Mouse (Mus musculus) hindbrain, embryonic 12.5 days (tissue): ENCODE measurements around the gene Mtmr3. TPM values are rescaled to one million over a fixed set of nuclear protein-coding genes. Genes with fewer than 3 reads are reported as not detected.
A peak's percentile ranks its signal among the peaks of the same experiment; 100 is the strongest.
"Not testable (repeated sequence)": the region's sequence is repeated elsewhere in the genome, so short reads cannot be mapped to it uniquely, and the experiment has no call there.

Source experiments
- ATAC-seq: fragments of 200-750 bp; cut with Nextera tagmentation; 2 replicates; pipeline ENCODE4 v1.8.0; 2017; ENCODE audit warnings: moderate TSS enrichment; ENCODE audit not compliant: low FRiP score
- H3K27ac ChIP-seq: fragments of 300-500 bp; sonication (generic); 2 replicates; pipeline ENCODE4 v1.5.1; 2016; ENCODE audit warnings: mild to moderate bottlenecking
- H3K27me3 ChIP-seq: fragments of 300-500 bp; sonication (generic); 2 replicates; pipeline ENCODE4 v1.6.1; 2016; ENCODE audit warnings: mild to moderate bottlenecking
- H3K36me3 ChIP-seq: fragments of 300-500 bp; sonication (generic); 2 replicates; pipeline ENCODE4 v1.6.1; 2016; ENCODE audit warnings: mild to moderate bottlenecking
- H3K4me1 ChIP-seq: fragments of 300-500 bp; sonication (generic); 2 replicates; pipeline ENCODE4 v1.6.1; 2016
- H3K4me2 ChIP-seq: fragments of 300-500 bp; sonication (generic); replicated peaks from 2 replicates; pipeline ENCODE4 v1.6.1; 2016; ENCODE audit warnings: mild to moderate bottlenecking
- H3K4me3 ChIP-seq: fragments of 300-500 bp; sonication (generic); 2 replicates; pipeline ENCODE4 v1.5.1; 2016; ENCODE audit warnings: mild to moderate bottlenecking
- H3K9ac ChIP-seq: fragments of 300-500 bp; sonication (generic); 2 replicates; pipeline ENCODE4 v1.6.1; 2016; ENCODE audit warnings: mild to moderate bottlenecking, moderate library complexity
- H3K9me3 ChIP-seq: fragments of 300-500 bp; sonication (generic); replicated peaks from 2 replicates; pipeline ENCODE4 v1.6.1; 2016; ENCODE audit warnings: mild to moderate bottlenecking
- WGBS: fragments of 180-500 bp; shearing (Covaris S2); methylation state at CpG from one replicate; pipeline ENCODE4 v1.1.7; 2016; 5-methylcytosine and 5-hydroxymethylcytosine counted together
- polyA plus RNA-seq: library from polyadenylated mRNA; unstranded; fragments of >200 nt; fragmentation: Nextera tagmentation; extraction: Ambion mirVana; gene quantifications from 2 replicates; pipeline ENCODE4 v1.2.1, GENCODE M21; 2016

Gene Mtmr3
- polyA plus RNA-seq, 1 experiment from 2014 or later = 47.8 TPM

- peak overlapping the region; percentile 61 for H3K4me2 ChIP-seq
- H3K4me1 ChIP-seq = peaks cover 15% of the 10 kb centered on the region
- peak; percentile 93 for ATAC-seq
- H3K9ac ChIP-seq = peak overlapping the region; percentile 97
- H3K27ac ChIP-seq = peak overlapping the region; percentile 94
- no peaks in the 10 kb centered on the region for H3K9me3 ChIP-seq
- no peaks in the 10 kb centered on the region for H3K27me3 ChIP-seq
- WGBS = under 1% methylated on average over 41 of the region's 45 CpGs
- H3K4me3 ChIP-seq = peak overlapping the region; percentile 79
- no peaks in the 10 kb centered on the region for H3K36me3 ChIP-seq
These were observed 635 bp downstream of the Mtmr3 start for GRCm38 (mm10) chr11:4593849-4594607.

GRCm38 (mm10) chr11:4593491-4593848, 1.2 kb downstream of the Mtmr3 start:
- no peak overlapping the region for H3K27ac ChIP-seq
- no peaks in the 10 kb centered on the region for H3K36me3 ChIP-seq
- H3K4me1 ChIP-seq = peaks cover 15% of the 10 kb centered on the region
- H3K4me3 ChIP-seq = peak overlapping the region; percentile 79
- H3K9me3 ChIP-seq = no peaks in the 10 kb centered on the region
- 33% methylated on average over 5 of the region's 5 CpGs for WGBS
- ATAC-seq = no peak
- peak overlapping the region; percentile 61 for H3K4me2 ChIP-seq
- H3K9ac ChIP-seq = peak overlapping the region; percentile 97; the same call in 1 of the 2 replicates
- H3K27me3 ChIP-seq = no peaks in the 10 kb centered on the region

- H3K9ac ChIP-seq = no peak overlapping the region
- no peak overlapping the region for H3K4me3 ChIP-seq
- no peak overlapping the region for H3K4me2 ChIP-seq
- peaks cover 15% of the 10 kb centered on the region for H3K4me1 ChIP-seq
- H3K9me3 ChIP-seq = no peaks in the 10 kb centered on the region
- no peaks in the 10 kb centered on the region for H3K36me3 ChIP-seq
- no peak for ATAC-seq
- 90% methylated on average over 4 of the region's 4 CpGs for WGBS
- no peaks in the 10 kb centered on the region for H3K27me3 ChIP-seq
- H3K27ac ChIP-seq = no peak overlapping the region
These were observed 2.9 kb downstream of the Mtmr3 start for GRCm38 (mm10) chr11:4591811-4592210.

- Histone ChIP-seq H3K4me2 (no peak overlapping the region), H3K4me1 (peaks cover 8% of the 10 kb centered on the region), H3K9ac (no peak overlapping the region), H3K4me3 (no peak overlapping the region), H3K27me3 (no peaks in the 10 kb centered on the region), H3K36me3 (no peaks in the 10 kb centered on the region), H3K9me3 (no peaks in the 10 kb centered on the region), H3K27ac (no peak overlapping the region)
- ATAC-seq = no peak
- 82% methylated on average over 2 of the region's 2 CpGs for WGBS
These were observed 16.0 kb downstream of the Mtmr3 start for GRCm38 (mm10) chr11:4578682-4579081.

GRCm38 (mm10) chr11:4577079-4577478, 17.6 kb downstream of the Mtmr3 start:
- no peaks in the 10 kb centered on the region for H3K9me3 ChIP-seq
- H3K4me1 ChIP-seq = peaks cover 8% of the 10 kb centered on the region
- H3K27ac ChIP-seq = no peak overlapping the region
- no peak for ATAC-seq
- H3K4me2 ChIP-seq = no peak overlapping the region
- H3K27me3 ChIP-seq = no peaks in the 10 kb centered on the region
- H3K4me3 ChIP-seq = no peak overlapping the region
- H3K36me3 ChIP-seq = no peaks in the 10 kb centered on the region
- no peak overlapping the region for H3K9ac ChIP-seq
- WGBS = 98% methylated on average over 2 of the region's 2 CpGs

- H3K4me2 ChIP-seq, H3K9me3 ChIP-seq, H3K36me3 ChIP-seq, H3K9ac ChIP-seq, H3K4me1 ChIP-seq, H3K4me3 ChIP-seq, ATAC-seq, H3K27ac ChIP-seq, H3K27me3 ChIP-seq: not testable (repeated sequence)
- 91% methylated on average over 2 of the region's 2 CpGs for WGBS
These were observed 18.5 kb downstream of the Mtmr3 start for GRCm38 (mm10) chr11:4576090-4576732.

GRCm38 (mm10) chr11:4571491-4571901, 23.2 kb downstream of the Mtmr3 start:
- Histone ChIP-seq H3K27ac (no peak overlapping the region), H3K4me3 (no peak overlapping the region), H3K27me3 (no peaks in the 10 kb centered on the region), H3K9ac (no peak overlapping the region), H3K4me1 (peaks cover 5% of the 10 kb centered on the region), H3K4me2 (no peak overlapping the region), H3K36me3 (no peaks in the 10 kb centered on the region), H3K9me3 (no peaks in the 10 kb centered on the region)
- 83% methylated on average over 4 of the region's 4 CpGs for WGBS
- no peak for ATAC-seq

GRCm38 (mm10) chr11:4566333-4566732, 28.3 kb downstream of the Mtmr3 start:
- no peak for ATAC-seq
- H3K27me3 ChIP-seq = no peaks in the 10 kb centered on the region
- no peaks in the 10 kb centered on the region for H3K4me1 ChIP-seq
- no peak overlapping the region for H3K9ac ChIP-seq
- no peak overlapping the region for H3K4me2 ChIP-seq
- H3K36me3 ChIP-seq = no peaks in the 10 kb centered on the region
- H3K27ac ChIP-seq = no peak overlapping the region
- WGBS = 93% methylated on average over 6 of the region's 6 CpGs
- no peaks in the 10 kb centered on the region for H3K9me3 ChIP-seq
- no peak overlapping the region for H3K4me3 ChIP-seq

- no peak for ATAC-seq
- Histone ChIP-seq H3K4me2 (no peak overlapping the region), H3K36me3 (no peaks in the 10 kb centered on the region), H3K27ac (no peak overlapping the region), H3K27me3 (no peaks in the 10 kb centered on the region), H3K9me3 (no peaks in the 10 kb centered on the region), H3K9ac (no peak overlapping the region), H3K4me1 (no peaks in the 10 kb centered on the region), H3K4me3 (no peak overlapping the region)
- 87% methylated on average over 2 of the region's 2 CpGs for WGBS
These were observed 29.1 kb downstream of the Mtmr3 start for GRCm38 (mm10) chr11:4565545-4565944.

- 88% methylated on average over 2 of the region's 2 CpGs for WGBS
- H3K27me3 ChIP-seq = no peaks in the 10 kb centered on the region
- H3K4me2 ChIP-seq = no peak overlapping the region
- H3K9me3 ChIP-seq = no peaks in the 10 kb centered on the region
- H3K9ac ChIP-seq = no peak overlapping the region
- H3K36me3 ChIP-seq = no peaks in the 10 kb centered on the region
- no peaks in the 10 kb centered on the region for H3K4me1 ChIP-seq
- no peak for ATAC-seq
- no peak overlapping the region for H3K27ac ChIP-seq
- H3K4me3 ChIP-seq = no peak overlapping the region
These were observed 41.2 kb downstream of the Mtmr3 start for GRCm38 (mm10) chr11:4553274-4554063.

- WGBS = 93% methylated on average over 4 of the region's 4 CpGs
- no peak overlapping the region for H3K4me2 ChIP-seq
- no peak overlapping the region for H3K4me3 ChIP-seq
- H3K9ac ChIP-seq = no peak overlapping the region
- no peaks in the 10 kb centered on the region for H3K9me3 ChIP-seq
- H3K36me3 ChIP-seq = no peaks in the 10 kb centered on the region
- H3K4me1 ChIP-seq = no peaks in the 10 kb centered on the region
- no peaks in the 10 kb centered on the region for H3K27me3 ChIP-seq
- no peak overlapping the region for H3K27ac ChIP-seq
- ATAC-seq = no peak
These were observed 47.1 kb downstream of the Mtmr3 start for GRCm38 (mm10) chr11:4547569-4547968.

- Histone ChIP-seq H3K9me3 (no peaks in the 10 kb centered on the region), H3K27ac (no peak overlapping the region), H3K4me1 (no peaks in the 10 kb centered on the region), H3K4me2 (no peak overlapping the region), H3K27me3 (no peaks in the 10 kb centered on the region), H3K36me3 (no peaks in the 10 kb centered on the region), H3K4me3 (no peak overlapping the region), H3K9ac (no peak overlapping the region)
- no peak for ATAC-seq
- WGBS = 86% methylated on average over 3 of the region's 3 CpGs
These were observed 48.7 kb downstream of the Mtmr3 start for GRCm38 (mm10) chr11:4545976-4546375.
